Mouse (Mus musculus): ENCODE results near the gene Efcab5. TPM values are rescaled to one million over a fixed set of nuclear protein-coding genes. Genes with fewer than 3 reads are reported as not detected.

Efcab5 gene
- total and polyA plus RNA-seq, 3 experiments = 0.20 to 0.52 (median 0.45) TPM

DNA sequence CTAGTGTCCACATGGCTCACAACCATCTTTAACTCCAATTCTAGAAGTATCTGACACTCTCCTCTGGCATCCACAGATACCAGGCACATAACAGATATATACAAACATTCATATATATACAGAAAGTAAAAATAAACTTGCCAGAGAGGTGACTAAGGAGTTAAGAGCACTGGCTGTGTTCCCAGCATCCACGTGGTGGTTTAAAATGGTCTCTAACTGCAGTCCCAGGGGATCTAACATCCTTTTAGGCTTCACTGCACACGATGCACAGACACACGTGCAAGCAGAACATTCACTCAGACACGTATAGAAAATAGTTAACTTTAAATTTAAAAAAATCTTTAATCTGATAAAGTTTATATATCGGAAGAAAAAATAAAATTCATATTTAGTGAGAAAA is 126.8 kb downstream of the Efcab5 start:
- Histone ChIP-seq H3K27ac (no peak overlapping the region), H3K79me2 (replicated peaks; ENCODE audit: control insufficient read depth, insufficient read depth, low read length) (no peaks in the 10 kb centered on the region; the same call in 1 of the 2 replicates), H3K4me1 (ENCODE audit: control insufficient read depth, insufficient read depth, low read length) (peaks cover 1% of the 10 kb centered on the region; the same call in 1 of the 2 replicates), H3K36me3 (ENCODE audit: control insufficient read depth, insufficient read depth, low read length) (peaks cover 5% of the 10 kb centered on the region), H3K27me3 (ENCODE audit: control insufficient read depth, insufficient read depth, low read length) (no peaks in the 10 kb centered on the region), H3K4me3 (no peak overlapping the region), H3K9ac (ENCODE audit: low read depth, low read length) (no peak overlapping the region)
- intact Hi-C loops (cut with DNase I) = no loop called here
- DNase-seq = no peak
- TF ChIP-seq POLR2A (IDR thresholded peaks at IDR 0.05; ENCODE audit: insufficient read depth, low read depth, low read length) (no peak), EP300 (IDR thresholded peaks at IDR 0.05; ENCODE audit: insufficient read depth, low read depth, low read length) (no peak), CTCF (IDR thresholded peaks at IDR 0.05) (no peak)
- 26% methylated on average over 5 of the region's 5 CpGs for WGBS

DNA sequence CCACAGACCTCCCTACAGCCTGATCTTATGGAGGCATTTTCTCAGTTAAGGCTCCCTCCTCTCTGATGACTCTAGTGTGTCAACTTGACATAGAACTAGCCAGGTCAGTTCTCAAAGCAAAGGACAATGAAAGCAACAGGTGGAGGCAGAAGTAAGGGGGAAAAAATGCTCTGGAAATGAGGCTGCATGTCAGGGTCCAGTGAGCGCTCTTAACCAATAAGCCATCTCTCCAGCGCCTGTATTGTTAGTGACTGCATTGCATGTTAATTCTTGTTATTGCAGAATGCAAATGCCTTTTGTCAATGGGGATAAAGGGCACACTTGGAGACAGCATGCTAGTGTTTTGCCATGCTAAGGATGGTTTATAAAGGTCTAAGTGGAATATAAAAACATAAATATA is 146.0 kb downstream of the Efcab5 start:
- 83% methylated on average over 2 of the region's 2 CpGs for WGBS
- intact Hi-C loops (cut with DNase I) = no loop called here
- no peak overlapping the region for H3K27ac ChIP-seq
- H3K27me3 ChIP-seq (ENCODE audit: control insufficient read depth, insufficient read depth, low read length) = no peaks in the 10 kb centered on the region
- DNase-seq = no peak
- no peaks in the 10 kb centered on the region for H3K4me1 ChIP-seq (ENCODE audit: control insufficient read depth, insufficient read depth, low read length)
- H3K4me3 ChIP-seq = no peak overlapping the region
- TF ChIP-seq CTCF (IDR thresholded peaks at IDR 0.05) = no peak
- TF ChIP-seq POLR2A (IDR thresholded peaks at IDR 0.05; ENCODE audit: insufficient read depth, low read depth, low read length) = no peak
- no peak for TF ChIP-seq EP300 (IDR thresholded peaks at IDR 0.05; ENCODE audit: insufficient read depth, low read depth, low read length)
- no peaks in the 10 kb centered on the region for H3K79me2 ChIP-seq (replicated peaks; ENCODE audit: control insufficient read depth, insufficient read depth, low read length)
- no peak overlapping the region for H3K9ac ChIP-seq (ENCODE audit: low read depth, low read length)
- no peaks in the 10 kb centered on the region for H3K36me3 ChIP-seq (ENCODE audit: control insufficient read depth, insufficient read depth, low read length)

DNA sequence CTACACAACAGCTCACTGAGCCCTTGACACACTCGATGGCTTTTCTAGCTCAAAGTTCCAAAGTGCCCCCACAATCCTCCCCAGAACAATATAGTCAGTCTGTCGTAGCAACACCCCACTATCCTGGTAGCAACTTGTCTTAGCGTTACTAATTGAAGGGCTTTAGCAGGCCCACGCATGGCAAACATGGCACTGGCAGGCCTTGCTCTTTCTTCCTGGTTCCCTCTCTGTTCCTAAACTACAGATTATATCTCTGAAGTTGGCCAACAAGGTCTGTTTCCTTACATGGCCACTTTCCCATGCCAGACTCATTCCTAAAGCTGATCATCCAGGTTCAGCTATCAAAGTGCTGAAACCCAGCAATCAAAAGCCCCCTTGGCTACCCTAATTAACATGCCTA is 146.9 kb downstream of the Efcab5 start:
- DNase-seq = no peak
- H3K27ac ChIP-seq = no peak overlapping the region
- H3K79me2 ChIP-seq (replicated peaks; ENCODE audit: control insufficient read depth, insufficient read depth, low read length) = no peaks in the 10 kb centered on the region
- no peak overlapping the region for H3K4me3 ChIP-seq
- TF ChIP-seq EP300 (IDR thresholded peaks at IDR 0.05; ENCODE audit: insufficient read depth, low read depth, low read length) (no peak), POLR2A (IDR thresholded peaks at IDR 0.05; ENCODE audit: insufficient read depth, low read depth, low read length) (no peak), CTCF (IDR thresholded peaks at IDR 0.05) (no peak)
- no peaks in the 10 kb centered on the region for H3K27me3 ChIP-seq (ENCODE audit: control insufficient read depth, insufficient read depth, low read length)
- no peaks in the 10 kb centered on the region for H3K4me1 ChIP-seq (ENCODE audit: control insufficient read depth, insufficient read depth, low read length)
- 91% methylated on average over 4 of the region's 4 CpGs for WGBS
- intact Hi-C loops (cut with DNase I) = no loop called here
- no peaks in the 10 kb centered on the region for H3K36me3 ChIP-seq (ENCODE audit: control insufficient read depth, insufficient read depth, low read length)
- no peak overlapping the region for H3K9ac ChIP-seq (ENCODE audit: low read depth, low read length)

Small RNAs within 50 kb of the gene (microRNA-seq; reads per million reads assigned to microRNA genes)
- 1,863 to 2,313 reads per million in 2 experiments for gene Mir423

Other genes with a start within 250 kb of the Efcab5 start
- gene Slc6a4, start 190.4 kb downstream of the Efcab5 start, total RNA-seq (2021) = 1 to 10 TPM in 1 of 2 experiments, under 1 TPM in 1; 0.73 to 1.8 TPM
- gene Slc6a4, start 190.4 kb downstream of the Efcab5 start, polyA plus RNA-seq (2012; rRNA removed) = 1.7 and 2.1 TPM in 2 replicates
- gene Nsrp1, start 110.5 kb downstream of the Efcab5 start, total RNA-seq (2021) = 10 to 100 TPM in 1 of 2 experiments, 1 to 10 TPM in 1; 7.1 to 11.8 TPM
- 1.1 and 2.1 TPM in 2 replicates for gene Nsrp1, start 110.5 kb downstream of the Efcab5 start, polyA plus RNA-seq (2012; rRNA removed)
- gene Ssh2, start 27.3 kb upstream of the Efcab5 start, total RNA-seq (2021) = 10 to 100 TPM; 73.7 to 76.5 TPM
- gene Ssh2, start 27.3 kb upstream of the Efcab5 start, polyA plus RNA-seq (2012; rRNA removed) = 22.6 and 42.0 TPM in 2 replicates